Mouse (Mus musculus) liver, embryonic 14.5 days (tissue): ENCODE measurements around the gene Gm49325.

Experiments used
- CTCF ChIP-seq: IDR thresholded peaks from 2 replicates; pipeline ENCODE4 v1.5.1; 2016; ENCODE audit warnings: antibody characterized with exemption, low read depth, control low read depth
- EP300 ChIP-seq: IDR thresholded peaks from 2 replicates; pipeline ENCODE4 v1.6.1; 2016; ENCODE audit warnings: antibody characterized with exemption, low read depth

DNA sequence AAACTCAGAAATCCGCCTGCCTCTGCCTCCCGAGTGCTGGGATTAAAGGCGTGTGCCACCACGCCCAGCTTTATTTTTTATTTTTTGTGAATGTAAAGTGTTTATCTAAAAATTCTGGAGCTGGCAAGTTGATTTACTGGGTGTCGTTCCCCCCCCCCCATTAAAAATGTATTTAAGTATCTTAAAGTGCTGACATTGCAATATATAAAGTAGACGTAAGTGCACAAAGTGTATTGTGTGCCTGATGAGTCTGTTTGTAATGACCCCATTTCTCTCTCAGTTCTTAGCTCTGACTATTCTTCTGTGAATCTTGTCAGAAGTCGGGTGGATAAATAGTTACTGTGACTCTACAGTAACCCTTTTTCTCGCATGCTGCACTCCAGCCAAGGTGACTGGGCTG is 9.7 kb downstream of the Gm49325 start:
- TF ChIP-seq CTCF: no peak
- TF ChIP-seq EP300: no peak
